Mouse (Mus musculus): ENCODE results near the gene Mroh2b. TPM values are rescaled to one million over a fixed set of nuclear protein-coding genes. Genes with fewer than 3 reads are reported as not detected.

Gene Mroh2b
- polyA plus RNA-seq, 1 experiment from 2014 or later, result not detected

Other genes starting within 250 kb of the Mroh2b start
- gene C6, start 171.6 kb upstream of the Mroh2b start, polyA plus RNA-seq (2014; fragmentation: Nextera tagmentation; extraction: Ambion mirVana), result not detected in 2 replicates
- gene C7, start 165.0 kb downstream of the Mroh2b start, polyA plus RNA-seq (2014; fragmentation: Nextera tagmentation; extraction: Ambion mirVana), result 0.08 and 0.11 TPM in 2 replicates
- 0.63 and 1.5 TPM in 2 replicates for gene Card6, start 209.8 kb downstream of the Mroh2b start, polyA plus RNA-seq (2014; fragmentation: Nextera tagmentation; extraction: Ambion mirVana)
- 475 and 516 TPM in 2 replicates for gene Rpl37, start 217.9 kb downstream of the Mroh2b start, polyA plus RNA-seq (2014; fragmentation: Nextera tagmentation; extraction: Ambion mirVana)
- gene Prkaa1, start 245.1 kb downstream of the Mroh2b start, polyA plus RNA-seq (2014; fragmentation: Nextera tagmentation; extraction: Ambion mirVana), result 20.0 and 20.3 TPM in 2 replicates

Data from midbrain, embryonic 11.5 days (tissue).